Mouse (Mus musculus): ENCODE measurements around the gene Cep89.

GRCm38 (mm10) chr7:35371096-35371495, 25.7 kb upstream of the Cep89 start:
- TF ChIP-seq CTCF (IDR thresholded peaks at IDR 0.05; ENCODE audit: low read depth, low read length) (no peak), POLR2AphosphoS5 (IDR thresholded peaks at IDR 0.05; ENCODE audit: insufficient replicate concordance, low read depth, low read length) (no peak), GATA2 (IDR thresholded peaks at IDR 0.05; ENCODE audit: borderline replicate concordance, low read depth, low read length) (no peak), TAL1 (conservative IDR thresholded peaks at IDR 0.05; ENCODE audit: low read depth, low read length) (no peak)

All from G1E (cell line).